Mouse (Mus musculus) liver, embryonic 15.5 days (tissue): ENCODE results near the gene Sgsm3. TPM values are rescaled to one million over a fixed set of nuclear protein-coding genes. Genes with fewer than 3 reads are reported as not detected.

Source experiments
- microRNA-seq: library from miRNA; unstranded; fragments of <30 nt; microRNA quantifications from one replicate; pipeline ENCODE4, GENCODE M21; 2016
- polyA plus RNA-seq: library from polyadenylated mRNA; unstranded; fragments of >200 nt; fragmentation: Nextera tagmentation; extraction: Ambion mirVana; gene quantifications from 2 replicates; pipeline ENCODE4 v1.2.1, GENCODE M21; 2015

Gene Sgsm3
- polyA plus RNA-seq, 1 experiment from 2014 or later: 8.3 TPM

Small RNA genes within 50 kb of the gene (microRNA-seq; reads per million reads assigned to microRNA genes)
- 43.1 reads per million, percentile 45 among the genes with 10 or more reads in this experiment for gene Mir5113

Other genes with a start within 250 kb of the Sgsm3 start
- gene Adsl, start 29.3 kb upstream of the Sgsm3 start, polyA plus RNA-seq: 69.9 and 70.2 TPM in 2 replicates
- 5.3 and 5.9 TPM in 2 replicates for gene Mrtfa, start 213.0 kb downstream of the Sgsm3 start, polyA plus RNA-seq